Mouse (Mus musculus) limb, embryonic 14.5 days (tissue): ENCODE measurements around the gene Nudt17. TPM values are rescaled to one million over a fixed set of nuclear protein-coding genes. Genes with fewer than 3 reads are reported as not detected.
"Not testable (repeated sequence)": the region's sequence is repeated elsewhere in the genome, so short reads cannot be mapped to it uniquely, and the experiment has no call there.

Experiments
- ATAC-seq: fragments of 200-750 bp; cut with Nextera tagmentation; 2 replicates; pipeline ENCODE4 v1.8.0; 2017; ENCODE audit warnings: low read depth, moderate number of reproducible peaks, moderate TSS enrichment; ENCODE audit not compliant: low FRiP score
- DNase-seq: peaks from one replicate; pipeline ENCODE4 v3.0.0-alpha.2; 2015; ENCODE audit warnings: low spot score
- H3K27ac ChIP-seq: fragments of 300-500 bp; sonication (generic); replicated peaks from 2 replicates; pipeline ENCODE4 v1.5.1; 2014; ENCODE audit warnings: low read depth, mild to moderate bottlenecking, low read length, moderate library complexity, mixed read lengths
- H3K27me3 ChIP-seq: fragments of 300-500 bp; sonication (generic); 2 replicates; pipeline ENCODE4 v1.6.1; 2014; ENCODE audit warnings: low read length, mixed read lengths; ENCODE audit not compliant: control insufficient read depth, insufficient read depth
- H3K36me3 ChIP-seq: fragments of 300-500 bp; sonication (generic); 2 replicates; pipeline ENCODE4 v1.6.1; 2014; ENCODE audit warnings: mild to moderate bottlenecking, low read length, moderate library complexity, mixed read lengths; ENCODE audit not compliant: control insufficient read depth, insufficient read depth
- H3K4me1 ChIP-seq: fragments of 300-500 bp; sonication (generic); 2 replicates; pipeline ENCODE4 v1.6.1; 2014; ENCODE audit warnings: antibody characterized with exemption, low read length, mixed read lengths; ENCODE audit not compliant: control insufficient read depth, insufficient read depth
- H3K4me2 ChIP-seq: fragments of 300-500 bp; sonication (generic); replicated peaks from 2 replicates; pipeline ENCODE4 v1.6.1; 2014; ENCODE audit warnings: low read depth, mild to moderate bottlenecking, low read length, moderate library complexity; ENCODE audit not compliant: severe bottlenecking
- H3K4me3 ChIP-seq: fragments of 300-500 bp; sonication (generic); replicated peaks from 2 replicates; pipeline ENCODE4 v1.5.1; 2014; ENCODE audit warnings: low read length
- H3K9ac ChIP-seq: fragments of 300-500 bp; sonication (generic); 2 replicates; pipeline ENCODE4 v1.6.1; 2014; ENCODE audit warnings: mild to moderate bottlenecking, low read depth, low read length, moderate library complexity; ENCODE audit not compliant: severe bottlenecking
- H3K9me3 ChIP-seq: fragments of 300-500 bp; sonication (generic); 2 replicates; pipeline ENCODE4 v1.6.1; 2016; ENCODE audit warnings: low read length; ENCODE audit not compliant: control insufficient read depth
- POLR2A ChIP-seq: fragments of 200-500 bp; IDR thresholded peaks from 2 replicates; pipeline ENCODE4 v1.8.0; 2012; ENCODE audit warnings: inconsistent platforms, mild to moderate bottlenecking, moderate library complexity, borderline replicate concordance; ENCODE audit not compliant: insufficient read depth, insufficient read length; ENCODE audit errors: extremely low read depth
- WGBS: fragments of 180-500 bp; shearing (Covaris S2); extraction: QIAGEN DNeasy Blood & Tissue Kit; methylation state at CpG from one replicate; pipeline ENCODE4 v1.1.7; 2014; 5-methylcytosine and 5-hydroxymethylcytosine counted together
- polyA plus RNA-seq, 2 experiments: library from polyadenylated mRNA; depleted of rRNA in 1 of 2; stranded (reverse) in 1 of 2; unstranded in 1 of 2; fragments of >200 nt; fragmentation: Nextera tagmentation in 1 of 2; extraction: Ambion mirVana in 1 of 2; gene quantifications; 2 replicates each; pipeline versions ENCODE4 v1.2.1 to v1.2.3; 2012 to 2014

Gene Nudt17
- polyA plus RNA-seq, 2 experiments = 8.3 to 13.5 TPM

GRCm38 (mm10) chr3:96669727-96670468, 38.5 kb downstream of the Nudt17 start, which contains the start of gene Ankrd35:
Gene Ankrd35 (plus strand): TSS chr3:96670131.
- peaks cover 14% of the 10 kb centered on the region for H3K4me1 ChIP-seq
- ATAC-seq = peak; percentile 95

GRCm38 (mm10) chr3:96668424-96669067, 39.8 kb downstream of the Nudt17 start:
- no peak for ATAC-seq

More at GRCm38 (mm10) chr3:96669727-96670468, 38.5 kb downstream of the Nudt17 start, which contains the start of gene Ankrd35:
- H3K9me3 ChIP-seq = no peaks in the 10 kb centered on the region
- H3K27me3 ChIP-seq = no peaks in the 10 kb centered on the region
- no peak within 1 kb of the TSS for H3K27ac ChIP-seq
- peak within 1 kb of the TSS; percentile 34; the same call in 1 of the 2 replicates for H3K9ac ChIP-seq
- H3K4me2 ChIP-seq = peak within 1 kb of the TSS; percentile 75
- no peak for TF ChIP-seq POLR2A
- no peaks in the 10 kb centered on the region for H3K36me3 ChIP-seq
- H3K4me3 ChIP-seq = peak within 1 kb of the TSS; percentile 34
- 6% methylated on average over 34 of the region's 35 CpGs for WGBS
- peak; percentile 93 for DNase-seq

GRCm38 (mm10) chr3:96667316-96667715, 41.0 kb downstream of the Nudt17 start:
- no peak for ATAC-seq
- Histone ChIP-seq H3K27ac (no peak overlapping the region), H3K27me3 (no peaks in the 10 kb centered on the region), H3K4me1 (peaks cover 24% of the 10 kb centered on the region), H3K4me3 (no peak overlapping the region), H3K4me2 (no peak overlapping the region), H3K9me3 (no peaks in the 10 kb centered on the region), H3K36me3 (no peaks in the 10 kb centered on the region), H3K9ac (no peak overlapping the region)
- DNase-seq = no peak
- 33% methylated on average over 1 of the region's 1 CpGs for WGBS
- no peak for TF ChIP-seq POLR2A

More at GRCm38 (mm10) chr3:96668424-96669067, 39.8 kb downstream of the Nudt17 start:
- no peak for TF ChIP-seq POLR2A
- Histone ChIP-seq H3K27me3 (no peaks in the 10 kb centered on the region), H3K4me2 (no peak overlapping the region), H3K27ac (no peak overlapping the region), H3K9me3 (no peaks in the 10 kb centered on the region), H3K36me3 (no peaks in the 10 kb centered on the region), H3K4me1 (peaks cover 16% of the 10 kb centered on the region), H3K4me3 (no peak overlapping the region), H3K9ac (no peak overlapping the region)
- no peak for DNase-seq
- 93% methylated on average over 5 of the region's 5 CpGs for WGBS

GRCm38 (mm10) chr3:96666916-96667315, 41.4 kb downstream of the Nudt17 start:
- Histone ChIP-seq H3K27me3 (no peaks in the 10 kb centered on the region), H3K36me3 (no peaks in the 10 kb centered on the region), H3K4me2 (no peak overlapping the region), H3K4me3 (no peak overlapping the region), H3K27ac (no peak overlapping the region), H3K9me3 (no peaks in the 10 kb centered on the region), H3K9ac (no peak overlapping the region), H3K4me1 (peaks cover 24% of the 10 kb centered on the region)
- ATAC-seq (no peak), DNase-seq (no peak)
- 95% methylated on average over 5 of the region's 5 CpGs for WGBS
- TF ChIP-seq POLR2A = no peak

- DNase-seq, H3K27ac ChIP-seq: not testable (repeated sequence)
- WGBS = 86% methylated on average over 7 of the region's 7 CpGs
These were observed 42.5 kb downstream of the Nudt17 start for GRCm38 (mm10) chr3:96665732-96666363.

More at GRCm38 (mm10) chr3:96665732-96666363, 42.5 kb downstream of the Nudt17 start:
- not testable (repeated sequence) for H3K36me3 ChIP-seq, H3K4me2 ChIP-seq, ATAC-seq, H3K9me3 ChIP-seq, H3K4me3 ChIP-seq, H3K9ac ChIP-seq, H3K27me3 ChIP-seq
- peaks cover 24% of the 10 kb centered on the region for H3K4me1 ChIP-seq
